Mouse (Mus musculus) neural tube, embryonic 10.5 days (tissue): ENCODE data around the gene Vmn1r1.
A peak's percentile ranks its signal among the peaks of the same experiment; 100 is the strongest.

ENCODE experiments used
- DNase-seq: peaks from one replicate; pipeline ENCODE4 v3.0.0-alpha.2; 2017; ENCODE audit warnings: low spot score; ENCODE audit errors: extremely low spot score

Vmn1r1 gene

GRCm38 (mm10) chr1:182137204-182138125 is 26.8 kb downstream of the Vmn1r1 start:
- no peak for DNase-seq

GRCm38 (mm10) chr1:182130830-182131229 is 33.5 kb downstream of the Vmn1r1 start:
- DNase-seq: no peak

- peak; percentile 82 for DNase-seq
Measured at GRCm38 (mm10) chr1:182124924-182125368, 39.3 kb downstream of the Vmn1r1 start.

GRCm38 (mm10) chr1:182124506-182124905 is 39.8 kb downstream of the Vmn1r1 start, which contains the start of gene Srp9:
TSS of gene Srp9 (plus strand) at chr1:182124737.
- peak; percentile 96 for DNase-seq

- DNase-seq: no peak
Measured at GRCm38 (mm10) chr1:182122413-182122812, 41.9 kb downstream of the Vmn1r1 start.

- no peak for DNase-seq
Measured at GRCm38 (mm10) chr1:182115651-182116408, 48.5 kb downstream of the Vmn1r1 start.

- DNase-seq: peak; percentile 45
Measured at GRCm38 (mm10) chr1:182115197-182115596, 49.1 kb downstream of the Vmn1r1 start.

- DNase-seq: peak; percentile 54
Measured at GRCm38 (mm10) chr1:182113587-182114500, 50.4 kb downstream of the Vmn1r1 start.

GRCm38 (mm10) chr1:182113131-182113530 is 51.2 kb downstream of the Vmn1r1 start:
- no peak for DNase-seq

GRCm38 (mm10) chr1:182112385-182112784 is 51.9 kb downstream of the Vmn1r1 start:
- DNase-seq: no peak

GRCm38 (mm10) chr1:182111386-182112317 is 52.6 kb downstream of the Vmn1r1 start:
- no peak for DNase-seq

GRCm38 (mm10) chr1:182110708-182111385 is 53.4 kb downstream of the Vmn1r1 start:
- DNase-seq: no peak

- no peak for DNase-seq
Measured at GRCm38 (mm10) chr1:182110185-182110584, 54.1 kb downstream of the Vmn1r1 start.

- no peak for DNase-seq
Measured at GRCm38 (mm10) chr1:182108397-182109099, 55.7 kb downstream of the Vmn1r1 start.

- no peak for DNase-seq
Measured at GRCm38 (mm10) chr1:182107251-182107650, 57.0 kb downstream of the Vmn1r1 start.

GRCm38 (mm10) chr1:182105023-182105422 is 59.3 kb downstream of the Vmn1r1 start:
- no peak for DNase-seq
